Mouse (Mus musculus) limb, embryonic 14.5 days (tissue): Measurements from ENCODE around the gene Thbd. TPM values are rescaled to one million over a fixed set of nuclear protein-coding genes. Genes with fewer than 3 reads are reported as not detected.
A peak's percentile ranks its signal among the peaks of the same experiment; 100 is the strongest.

Experiments
- ATAC-seq: fragments of 200-750 bp; cut with Nextera tagmentation; 2 replicates; pipeline ENCODE4 v1.8.0; 2017; ENCODE audit warnings: low read depth, moderate number of reproducible peaks, moderate TSS enrichment; ENCODE audit not compliant: low FRiP score
- DNase-seq: peaks from one replicate; pipeline ENCODE4 v3.0.0-alpha.2; 2015; ENCODE audit warnings: low spot score
- H3K27ac ChIP-seq: fragments of 300-500 bp; sonication (generic); replicated peaks from 2 replicates; pipeline ENCODE4 v1.5.1; 2014; ENCODE audit warnings: low read depth, mild to moderate bottlenecking, low read length, moderate library complexity, mixed read lengths
- H3K27me3 ChIP-seq: fragments of 300-500 bp; sonication (generic); 2 replicates; pipeline ENCODE4 v1.6.1; 2014; ENCODE audit warnings: low read length, mixed read lengths; ENCODE audit not compliant: control insufficient read depth, insufficient read depth
- H3K36me3 ChIP-seq: fragments of 300-500 bp; sonication (generic); 2 replicates; pipeline ENCODE4 v1.6.1; 2014; ENCODE audit warnings: mild to moderate bottlenecking, low read length, moderate library complexity, mixed read lengths; ENCODE audit not compliant: control insufficient read depth, insufficient read depth
- H3K4me1 ChIP-seq: fragments of 300-500 bp; sonication (generic); 2 replicates; pipeline ENCODE4 v1.6.1; 2014; ENCODE audit warnings: antibody characterized with exemption, low read length, mixed read lengths; ENCODE audit not compliant: control insufficient read depth, insufficient read depth
- H3K4me2 ChIP-seq: fragments of 300-500 bp; sonication (generic); replicated peaks from 2 replicates; pipeline ENCODE4 v1.6.1; 2014; ENCODE audit warnings: low read depth, mild to moderate bottlenecking, low read length, moderate library complexity; ENCODE audit not compliant: severe bottlenecking
- H3K4me3 ChIP-seq: fragments of 300-500 bp; sonication (generic); replicated peaks from 2 replicates; pipeline ENCODE4 v1.5.1; 2014; ENCODE audit warnings: low read length
- H3K9ac ChIP-seq: fragments of 300-500 bp; sonication (generic); 2 replicates; pipeline ENCODE4 v1.6.1; 2014; ENCODE audit warnings: mild to moderate bottlenecking, low read depth, low read length, moderate library complexity; ENCODE audit not compliant: severe bottlenecking
- H3K9me3 ChIP-seq: fragments of 300-500 bp; sonication (generic); 2 replicates; pipeline ENCODE4 v1.6.1; 2016; ENCODE audit warnings: low read length; ENCODE audit not compliant: control insufficient read depth
- POLR2A ChIP-seq: fragments of 200-500 bp; IDR thresholded peaks from 2 replicates; pipeline ENCODE4 v1.8.0; 2012; ENCODE audit warnings: inconsistent platforms, mild to moderate bottlenecking, moderate library complexity, borderline replicate concordance; ENCODE audit not compliant: insufficient read depth, insufficient read length; ENCODE audit errors: extremely low read depth
- WGBS: fragments of 180-500 bp; shearing (Covaris S2); extraction: QIAGEN DNeasy Blood & Tissue Kit; methylation state at CpG from one replicate; pipeline ENCODE4 v1.1.7; 2014; 5-methylcytosine and 5-hydroxymethylcytosine counted together
- polyA plus RNA-seq, 2 experiments: library from polyadenylated mRNA; depleted of rRNA in 1 of 2; stranded (reverse) in 1 of 2; unstranded in 1 of 2; fragments of >200 nt; fragmentation: Nextera tagmentation in 1 of 2; extraction: Ambion mirVana in 1 of 2; gene quantifications; 2 replicates each; pipeline versions ENCODE4 v1.2.1 to v1.2.3; 2012 to 2014

Thbd gene
- polyA plus RNA-seq, 2 experiments = 15.1 to 20.2 TPM

DNA sequence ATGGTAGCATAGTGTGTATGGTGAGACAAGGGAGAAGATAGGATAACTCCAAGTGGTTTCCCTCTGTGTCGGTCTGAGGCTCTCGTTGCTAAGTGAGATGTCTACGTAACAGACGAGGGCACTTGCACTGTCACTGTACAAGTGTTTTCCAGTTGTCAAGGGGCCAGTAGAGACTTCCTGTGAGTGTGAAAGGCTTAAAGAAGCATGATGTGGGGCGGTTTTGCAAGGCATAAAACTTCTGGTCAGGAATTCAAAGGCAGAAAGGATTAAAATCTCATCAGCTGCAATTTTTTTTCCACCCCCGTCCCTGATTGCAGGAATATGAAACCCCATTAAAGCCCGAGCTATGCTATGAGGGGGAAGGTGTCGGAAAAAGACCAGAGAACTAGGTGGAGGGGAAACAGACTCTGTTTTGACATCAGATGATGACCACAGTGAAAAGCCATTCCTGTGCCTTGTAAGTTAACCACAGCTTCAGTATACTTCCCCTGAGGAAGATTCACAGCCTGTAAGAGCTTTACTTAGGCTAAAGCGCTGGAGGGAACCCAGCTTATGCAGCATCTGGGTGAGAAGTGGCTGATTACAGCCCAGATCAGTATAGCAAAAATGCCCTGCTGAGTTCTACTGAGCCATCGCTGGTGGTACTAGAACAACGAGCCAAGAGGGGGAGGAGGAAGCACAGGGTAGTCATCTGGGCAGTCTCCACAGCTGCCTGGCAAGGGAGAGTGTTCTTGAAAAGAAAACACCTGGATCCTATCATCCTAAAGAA is 10.8 kb downstream of the Thbd start:
- peak; percentile 35 for DNase-seq
- H3K9ac ChIP-seq = no peak overlapping the region
- no peaks in the 10 kb centered on the region for H3K36me3 ChIP-seq
- H3K27ac ChIP-seq = no peak overlapping the region
- peaks cover 15% of the 10 kb centered on the region for H3K4me1 ChIP-seq
- H3K4me3 ChIP-seq = no peak overlapping the region; the same call in 1 of the 2 replicates
- H3K4me2 ChIP-seq = peak overlapping the region; percentile 29
- ATAC-seq = peak; percentile 20; the same call in 1 of the 2 replicates
- TF ChIP-seq POLR2A = no peak
- H3K27me3 ChIP-seq = peaks cover 18% of the 10 kb centered on the region; the same call in 1 of the 2 replicates
- 43% methylated on average over 11 of the region's 11 CpGs for WGBS
- no peaks in the 10 kb centered on the region for H3K9me3 ChIP-seq

DNA sequence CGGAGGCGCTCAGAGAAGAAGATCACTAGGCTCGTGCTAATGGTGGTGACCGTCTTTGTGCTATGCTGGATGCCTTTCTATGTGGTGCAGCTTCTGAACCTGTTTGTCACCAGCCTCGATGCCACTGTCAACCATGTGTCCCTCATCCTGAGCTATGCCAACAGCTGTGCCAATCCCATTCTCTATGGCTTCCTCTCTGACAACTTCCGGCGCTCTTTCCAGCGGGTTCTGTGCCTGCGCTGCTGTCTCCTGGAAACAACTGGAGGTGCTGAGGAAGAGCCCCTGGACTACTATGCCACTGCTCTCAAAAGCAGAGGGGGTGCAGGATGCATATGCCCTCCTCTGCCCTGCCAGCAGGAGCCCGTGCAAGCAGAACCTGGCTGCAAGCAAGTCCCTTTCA is 11.8 kb downstream of the Thbd start:
- H3K9me3 ChIP-seq = no peaks in the 10 kb centered on the region
- H3K27me3 ChIP-seq = peaks cover 18% of the 10 kb centered on the region; the same call in 1 of the 2 replicates
- DNase-seq (no peak), ATAC-seq (no peak)
- H3K4me3 ChIP-seq = peak overlapping the region; percentile 54
- H3K9ac ChIP-seq = no peak overlapping the region
- H3K27ac ChIP-seq = no peak overlapping the region
- H3K36me3 ChIP-seq = no peaks in the 10 kb centered on the region
- H3K4me1 ChIP-seq = peaks cover 15% of the 10 kb centered on the region
- TF ChIP-seq POLR2A = no peak
- H3K4me2 ChIP-seq = peak overlapping the region; percentile 97
- 61% methylated on average over 10 of the region's 10 CpGs for WGBS

- Histone ChIP-seq H3K9me3 (no peaks in the 10 kb centered on the region), H3K36me3 (no peaks in the 10 kb centered on the region), H3K4me2 (peak within 1 kb of the TSS; percentile 97), H3K27ac (no peak within 1 kb of the TSS), H3K4me3 (peak within 1 kb of the TSS; percentile 54), H3K9ac (peak within 1 kb of the TSS; percentile 51), H3K27me3 (peaks cover 18% of the 10 kb centered on the region; the same call in 1 of the 2 replicates), H3K4me1 (peaks cover 15% of the 10 kb centered on the region)
- WGBS = 5% methylated on average over 70 of the region's 83 CpGs
- 0 out of 2 replicates have a peak, but pooled peaks have one; percentile 45 for ATAC-seq
- TF ChIP-seq POLR2A = no peak
- peak; percentile 32 for DNase-seq
Observed at GRCm38 (mm10) chr2:148395131-148396051, 12.6 kb downstream of the Thbd start, which contains the start of gene Sstr4. Sstr4 (plus strand) TSS chr2:148395344.

DNA sequence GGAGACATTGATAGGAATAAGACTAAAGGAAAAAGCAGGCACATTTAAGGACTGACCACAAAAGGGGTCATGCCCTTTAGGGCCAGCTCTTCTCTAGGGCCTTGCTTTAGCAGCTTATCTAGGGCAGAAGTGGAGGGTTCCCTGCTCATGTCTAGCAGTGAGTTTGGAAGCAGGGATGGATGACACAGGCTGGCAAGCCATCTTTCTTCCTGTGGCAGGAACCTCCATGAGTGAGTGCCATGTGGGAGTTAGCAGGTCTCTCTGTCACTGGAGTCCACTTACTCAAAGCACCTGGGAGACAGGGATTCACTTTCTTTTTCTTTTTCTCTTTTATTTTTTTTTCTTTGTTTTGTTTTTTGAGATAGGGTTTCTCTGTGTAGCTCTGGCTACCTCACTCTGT is 14.1 kb downstream of the Thbd start:
- H3K4me2 ChIP-seq = no peak overlapping the region
- H3K9me3 ChIP-seq = no peaks in the 10 kb centered on the region
- H3K27ac ChIP-seq = no peak overlapping the region
- no peak for TF ChIP-seq POLR2A
- H3K4me3 ChIP-seq = no peak overlapping the region
- DNase-seq = no peak
- peaks cover 18% of the 10 kb centered on the region; the same call in 1 of the 2 replicates for H3K27me3 ChIP-seq
- no peak overlapping the region for H3K9ac ChIP-seq
- peaks cover 15% of the 10 kb centered on the region for H3K4me1 ChIP-seq
- H3K36me3 ChIP-seq = no peaks in the 10 kb centered on the region
- no peak for ATAC-seq

GRCm38 (mm10) chr2:148393149-148393548 is 14.8 kb downstream of the Thbd start:
- no peak for TF ChIP-seq POLR2A
- Histone ChIP-seq H3K27me3 (peaks cover 18% of the 10 kb centered on the region; the same call in 1 of the 2 replicates), H3K9ac (no peak overlapping the region)

More at GRCm38 (mm10) chr2:148393149-148393548, 14.8 kb downstream of the Thbd start:
- Histone ChIP-seq H3K9me3 (no peaks in the 10 kb centered on the region), H3K4me3 (no peak overlapping the region), H3K27ac (no peak overlapping the region), H3K4me1 (peaks cover 12% of the 10 kb centered on the region), H3K4me2 (no peak overlapping the region), H3K36me3 (no peaks in the 10 kb centered on the region)
- 76% methylated on average over 1 of the region's 1 CpGs for WGBS
- DNase-seq = no peak
- no peak for ATAC-seq
